Comparison of ENCODE assay signal across 13 mouse cellular contexts in the genomic region with DNA sequence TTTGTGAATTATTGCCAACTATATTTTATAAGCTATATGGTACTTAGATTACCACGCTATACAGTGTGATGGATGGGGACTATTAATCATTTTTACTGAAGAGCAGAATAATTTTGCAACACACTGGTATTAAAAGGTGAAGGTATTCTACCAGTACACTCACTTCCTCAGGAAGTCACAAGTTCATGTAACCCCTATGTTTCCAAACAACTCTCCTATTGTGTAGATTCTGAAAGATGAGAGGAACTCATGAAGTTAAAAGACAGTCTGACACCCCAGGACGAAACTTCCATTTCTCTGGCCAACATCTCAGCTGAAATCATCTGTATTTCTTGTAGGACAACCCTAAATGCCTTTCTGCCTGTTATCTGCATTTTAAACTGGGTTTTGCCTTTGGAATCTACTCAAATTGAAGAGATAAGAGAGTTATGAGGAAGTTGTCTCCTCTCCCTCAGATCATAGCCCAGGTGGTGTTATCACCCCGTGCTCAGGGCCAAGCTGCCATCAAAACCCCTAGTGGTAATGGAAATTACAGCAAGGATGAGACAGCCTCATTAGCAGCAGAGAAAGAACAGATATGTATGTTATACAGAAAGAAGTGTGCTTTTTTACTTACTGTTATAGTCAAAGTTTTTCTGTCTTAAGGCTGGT.
A peak's percentile ranks its signal among the peaks of the same experiment; 100 is the strongest.
DNase-seq lines count a peak whose midpoint lies in the region; ATAC-seq and TF ChIP-seq lines count a peak whose summit lies in the region.
"Had no signal": no experiment of that assay in that cellular context is flagged by ENCODE, and none has a peak within 500 bp of the region (broad histone marks: within the 10 kb centered on the region; RNA-seq: fewer than 3 reads in every experiment).

No protein-coding gene starts in this region.

- no peaks in the 10 kb centered on the region for H3K9me3 ChIP-seq in intestine, postnatal 0 days (ENCODE audit: control insufficient read depth)
- H3K9me3 ChIP-seq: forebrain, embryonic 10.5 days; kidney, embryonic 15.5 days had no signal

- no peaks in the 10 kb centered on the region for H3K36me3 ChIP-seq in spleen, adult 2 months (ENCODE audit: control insufficient read depth, insufficient read depth, low read length)
- no peaks in the 10 kb centered on the region for H3K36me3 ChIP-seq in intestine, postnatal 0 days (ENCODE audit: control insufficient read depth, insufficient read depth)
- H3K36me3 ChIP-seq: forebrain, embryonic 10.5 days; kidney, embryonic 15.5 days had no signal

- no peak overlapping the region for H3K9ac ChIP-seq in intestine, postnatal 0 days (ENCODE audit: low read depth, low read length)
- H3K9ac ChIP-seq: kidney, embryonic 15.5 days had no signal

- H3K4me2 ChIP-seq in intestine, postnatal 0 days (replicated peaks; ENCODE audit: low read depth) = no peak overlapping the region
- H3K4me2 ChIP-seq: kidney, embryonic 15.5 days had no signal

- no peak for TF ChIP-seq POLR2A in cerebellum, adult 2 months (IDR thresholded peaks at IDR 0.05; ENCODE audit: borderline replicate concordance, insufficient read depth, low read length)
- no peak for TF ChIP-seq POLR2A in spleen, adult 2 months (IDR thresholded peaks at IDR 0.05; ENCODE audit: low read depth, low read length)

- H3K27ac ChIP-seq in cerebellum, adult 2 months (ENCODE audit: insufficient read depth, low read length) = no peak overlapping the region
- H3K27ac ChIP-seq in spleen, adult 2 months (ENCODE audit: insufficient read depth, low read length) = no peak overlapping the region
- H3K27ac ChIP-seq in intestine, postnatal 0 days (ENCODE audit: low read depth, low read length) = no peak overlapping the region
- H3K27ac ChIP-seq: forebrain, embryonic 10.5 days; kidney, embryonic 15.5 days had no signal

- DNase-seq in cerebellum, adult 2 months = no peak
- no peak for DNase-seq in cerebellum, adult 11 months
- peak; percentile 10 to 14 for DNase-seq in spleen, adult 2 months (ENCODE audit: low read depth in 1 of 2, low spot score in 2 of 2)
- DNase-seq in spleen, postnatal 14 days (ENCODE audit: low spot score in 2 of 2) = no peak
- DNase-seq in thymus, postnatal 4 days = peak; percentile 31
- DNase-seq in urinary bladder, postnatal 4 days (ENCODE audit: low spot score in 2 of 2) = no peak
- DNase-seq in urinary bladder, postnatal 36 days (ENCODE audit: low spot score in 2 of 2) = no peak
- DNase-seq: gastrocnemius, postnatal 25 days; heart, postnatal 36 days; lung, postnatal 14 days had no signal

- H3K4me1 ChIP-seq in cerebellum, adult 2 months (ENCODE audit: control insufficient read depth, insufficient read depth, low read length) = peaks cover 8% of the 10 kb centered on the region; the same call in 1 of the 2 replicates
- H3K4me1 ChIP-seq in spleen, adult 2 months (ENCODE audit: control insufficient read depth, insufficient read depth, insufficient read length) = no peaks in the 10 kb centered on the region; the same call in 1 of the 2 replicates
- no peaks in the 10 kb centered on the region for H3K4me1 ChIP-seq in intestine, postnatal 0 days (replicated peaks; ENCODE audit: control insufficient read depth, insufficient read depth, low read length)
- H3K4me1 ChIP-seq: kidney, embryonic 15.5 days had no signal

- no peak overlapping the region for H3K4me3 ChIP-seq in cerebellum, adult 2 months (replicated peaks; ENCODE audit: insufficient read depth, low read depth, low read length)
- H3K4me3 ChIP-seq in spleen, adult 2 months (ENCODE audit: extremely low read depth, insufficient read depth, insufficient read length) = no peak overlapping the region
- H3K4me3 ChIP-seq in intestine, postnatal 0 days (ENCODE audit: low read depth, low read length) = no peak overlapping the region
- H3K4me3 ChIP-seq: forebrain, embryonic 10.5 days; kidney, embryonic 15.5 days had no signal

- H3K27me3 ChIP-seq in cerebellum, adult 2 months (ENCODE audit: control insufficient read depth, insufficient read depth, low read length) = no peaks in the 10 kb centered on the region
- H3K27me3 ChIP-seq in spleen, adult 2 months (ENCODE audit: control insufficient read depth, insufficient read depth, low read length) = no peaks in the 10 kb centered on the region
- no peaks in the 10 kb centered on the region for H3K27me3 ChIP-seq in intestine, postnatal 0 days (replicated peaks; ENCODE audit: control insufficient read depth, insufficient read depth, low read length)
- H3K27me3 ChIP-seq: kidney, embryonic 15.5 days had no signal

- ATAC-seq in intestine, postnatal 0 days = no peak

- 65% methylated on average over 3 of the region's 3 CpGs for WGBS in cerebellum, adult 2 months
- WGBS in spleen, adult 2 months = 56% methylated on average over 3 of the region's 3 CpGs
- WGBS in intestine, postnatal 0 days = 56% methylated on average over 3 of the region's 3 CpGs

- TF ChIP-seq CTCF in cerebellum, adult 2 months (IDR thresholded peaks at IDR 0.05; ENCODE audit: borderline replicate concordance, insufficient read depth, low read depth, low read length) = peak; percentile 25; the same call in 1 of the 2 replicates
- peak; percentile 20; the same call in 1 of the 2 replicates for TF ChIP-seq CTCF in spleen, adult 2 months (IDR thresholded peaks at IDR 0.05; ENCODE audit: extremely low read depth, insufficient read depth, insufficient read length, insufficient replicate concordance)
- peak; percentile 51 for TF ChIP-seq CTCF in intestine, postnatal 0 days (IDR thresholded peaks at IDR 0.05; ENCODE audit: low read depth)

Comparison
In these comparisons a context has a peak if more than half of its experiments do, and no peak if none do; other contexts are left out.
1. DNase-seq: peak in spleen, adult 2 months (2 of 2) and thymus, postnatal 4 days (single experiment); none in cerebellum, adult 2 months (0 of 2), cerebellum, adult 11 months (single experiment), spleen, postnatal 14 days (0 of 2), urinary bladder, postnatal 4 days (0 of 2) and urinary bladder, postnatal 36 days (0 of 2).
2. Peak in every context shown above with its lines, with median percentiles within 50 percentile points of each other: CTCF ChIP-seq.